In the genomic region with DNA sequence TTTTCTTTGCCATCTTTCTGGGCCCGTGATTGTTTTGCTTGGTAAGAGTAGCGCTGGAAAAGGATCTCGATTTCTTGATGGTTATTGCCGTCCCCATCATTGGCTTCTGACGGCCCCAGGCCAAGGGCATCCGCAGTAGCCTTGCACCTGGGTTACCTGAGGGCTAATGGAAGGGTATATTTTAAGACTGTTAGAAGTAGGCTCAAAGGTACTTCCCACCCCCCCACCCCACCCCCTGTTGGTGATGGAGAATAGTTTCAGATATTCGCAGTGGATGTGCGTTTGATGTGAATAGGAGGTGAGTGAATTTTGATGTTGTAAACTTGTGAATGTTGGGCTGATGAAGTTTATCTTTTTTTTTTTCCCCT, we compare ENCODE assay signal across 8 mouse cellular contexts.
DNase-seq lines count a peak whose midpoint lies in the region; ATAC-seq and TF ChIP-seq lines count a peak whose summit lies in the region.

No protein-coding gene starts in this region.

- no peaks in the 10 kb centered on the region for H3K36me3 ChIP-seq in neural tube, embryonic 11.5 days (ENCODE audit: control insufficient read depth, insufficient read depth, low read length)
- H3K36me3 ChIP-seq in limb, embryonic 13.5 days, result no peaks in the 10 kb centered on the region
- no peaks in the 10 kb centered on the region for H3K36me3 ChIP-seq in stomach, embryonic 15.5 days

- no peak for ATAC-seq in cerebellum, adult (ENCODE audit: insufficient number of reproducible peaks, low FRiP score, low TSS enrichment)
- no peak for ATAC-seq in neural tube, embryonic 11.5 days (ENCODE audit: insufficient read depth, low FRiP score, low TSS enrichment)
- ATAC-seq in limb, embryonic 13.5 days (ENCODE audit: low FRiP score, low read depth), result no peak
- ATAC-seq in stomach, embryonic 15.5 days (ENCODE audit: insufficient read depth, low FRiP score, low read depth), result no peak

- TF ChIP-seq POLR2A in cerebellum, adult 2 months (IDR thresholded peaks at IDR 0.05; ENCODE audit: borderline replicate concordance, insufficient read depth, low read length), result no peak

- no peak overlapping the region for H3K27ac ChIP-seq in cerebellum, adult 2 months (ENCODE audit: insufficient read depth, low read length)
- peak overlapping the region; percentile 97 for H3K27ac ChIP-seq in neural tube, embryonic 11.5 days (ENCODE audit: low read depth, low read length)
- H3K27ac ChIP-seq in limb, embryonic 13.5 days, result peak overlapping the region; percentile 94; the same call in 1 of the 2 replicates
- H3K27ac ChIP-seq in stomach, embryonic 15.5 days, result peak overlapping the region; percentile 99; the same call in 1 of the 2 replicates

- DNase-seq in cerebellum, adult 2 months, result no peak
- no peak for DNase-seq in neural tube, embryonic 11.5 days (ENCODE audit: low spot score)
- no peak for DNase-seq in neural tube, embryonic 10.5 days (ENCODE audit: extremely low spot score, low spot score)
- no peak for DNase-seq in right cerebral cortex, adult 18-20 months
- no peak for DNase-seq in left cerebral cortex, adult 9 months (ENCODE audit: low spot score in 2 of 2)

- 6% methylated on average over 8 of the region's 8 CpGs for WGBS in cerebellum, adult 2 months
- WGBS in neural tube, embryonic 11.5 days, result 2% methylated on average over 8 of the region's 8 CpGs
- WGBS in limb, embryonic 13.5 days, result under 1% methylated on average over 8 of the region's 8 CpGs
- 1% methylated on average over 8 of the region's 8 CpGs for WGBS in stomach, embryonic 15.5 days

- peak overlapping the region; percentile 49 for H3K4me2 ChIP-seq in neural tube, embryonic 11.5 days (ENCODE audit: low read depth)
- peak overlapping the region; percentile 91 for H3K4me2 ChIP-seq in limb, embryonic 13.5 days (replicated peaks)
- peak overlapping the region; percentile 92 for H3K4me2 ChIP-seq in stomach, embryonic 15.5 days

- no peak for TF ChIP-seq CTCF in cerebellum, adult 2 months (IDR thresholded peaks at IDR 0.05; ENCODE audit: borderline replicate concordance, insufficient read depth, low read depth, low read length)

- peak overlapping the region; percentile 65 for H3K4me3 ChIP-seq in cerebellum, adult 2 months (replicated peaks; ENCODE audit: insufficient read depth, low read depth, low read length)
- H3K4me3 ChIP-seq in neural tube, embryonic 11.5 days (ENCODE audit: low read depth, low read length), result peak overlapping the region; percentile 91
- H3K4me3 ChIP-seq in limb, embryonic 13.5 days, result peak overlapping the region; percentile 96
- H3K4me3 ChIP-seq in stomach, embryonic 15.5 days (replicated peaks), result peak overlapping the region; percentile 93

- no peaks in the 10 kb centered on the region for H3K9me3 ChIP-seq in neural tube, embryonic 11.5 days (ENCODE audit: control insufficient read depth, low read length)
- H3K9me3 ChIP-seq in limb, embryonic 13.5 days, result no peaks in the 10 kb centered on the region
- no peaks in the 10 kb centered on the region for H3K9me3 ChIP-seq in stomach, embryonic 15.5 days

- H3K4me1 ChIP-seq in cerebellum, adult 2 months (ENCODE audit: control insufficient read depth, insufficient read depth, low read length), result peaks cover 7% of the 10 kb centered on the region; the same call in 1 of the 2 replicates
- peaks cover 8% of the 10 kb centered on the region for H3K4me1 ChIP-seq in neural tube, embryonic 11.5 days (ENCODE audit: control insufficient read depth, insufficient read depth, low read length)
- peaks cover 29% of the 10 kb centered on the region for H3K4me1 ChIP-seq in limb, embryonic 13.5 days
- 0 out of 2 replicates have a peak, but pooled peaks cover 6% of the 10 kb centered on the region for H3K4me1 ChIP-seq in stomach, embryonic 15.5 days

- no peaks in the 10 kb centered on the region for H3K27me3 ChIP-seq in cerebellum, adult 2 months (ENCODE audit: control insufficient read depth, insufficient read depth, low read length)
- H3K27me3 ChIP-seq in neural tube, embryonic 11.5 days (ENCODE audit: control insufficient read depth, insufficient read depth, low read length), result no peaks in the 10 kb centered on the region
- H3K27me3 ChIP-seq in limb, embryonic 13.5 days, result peaks cover 4% of the 10 kb centered on the region; the same call in 1 of the 2 replicates
- H3K27me3 ChIP-seq in stomach, embryonic 15.5 days (replicated peaks), result no peaks in the 10 kb centered on the region

- peak overlapping the region; percentile 99 for H3K9ac ChIP-seq in neural tube, embryonic 11.5 days (ENCODE audit: low read length)
- H3K9ac ChIP-seq in limb, embryonic 13.5 days, result peak overlapping the region; percentile 95
- H3K9ac ChIP-seq in stomach, embryonic 15.5 days, result peak overlapping the region; percentile 85
